Mouse (Mus musculus) mouse trophoblast stem cell (cell line): Measurements from ENCODE around the gene Shmt1.

ENCODE experiments used
- in situ Hi-C, 2 experiments: fragments of 300-500 bp; cut with MseI, MboI; formaldehyde crosslinking; loops; 2 replicates in 1 of 2; 3 replicates in 1 of 2; pipeline ENCODE4 v1.15.1; 2025

Gene Shmt1

GRCm38 (mm10) chr11:60796342-60796741, 15.2 kb downstream of the Shmt1 start:
- in situ Hi-C loops: no loop called here

DNA sequence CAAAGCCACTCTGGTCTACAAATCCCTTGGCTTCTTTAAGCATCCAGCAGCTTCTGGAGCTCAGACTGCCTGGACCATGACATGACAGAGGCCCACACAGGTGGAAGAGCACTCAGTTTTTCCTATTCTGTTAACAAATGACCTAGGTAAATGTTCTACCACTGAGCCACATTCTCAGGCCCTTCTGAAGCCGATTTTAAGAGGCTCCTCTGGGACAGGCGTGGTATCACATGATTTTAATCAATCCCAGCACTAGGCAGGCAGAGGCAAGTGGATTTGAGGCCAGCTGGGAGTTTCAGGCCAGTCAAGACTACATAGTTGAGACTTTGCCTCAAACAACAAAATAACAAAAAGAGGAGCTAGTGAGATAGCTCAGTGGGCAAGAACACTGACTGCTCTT, 21.0 kb downstream of the Shmt1 start:
- in situ Hi-C loops: no loop called here

GRCm38 (mm10) chr11:60787595-60787994, 23.9 kb downstream of the Shmt1 start:
- in situ Hi-C loops: no loop called here

- in situ Hi-C loops: no loop called here
Measured at GRCm38 (mm10) chr11:60784179-60784922, 27.2 kb downstream of the Shmt1 start.

- in situ Hi-C loops: no loop called here
Measured at GRCm38 (mm10) chr11:60779673-60780189, 31.8 kb downstream of the Shmt1 start.

DNA sequence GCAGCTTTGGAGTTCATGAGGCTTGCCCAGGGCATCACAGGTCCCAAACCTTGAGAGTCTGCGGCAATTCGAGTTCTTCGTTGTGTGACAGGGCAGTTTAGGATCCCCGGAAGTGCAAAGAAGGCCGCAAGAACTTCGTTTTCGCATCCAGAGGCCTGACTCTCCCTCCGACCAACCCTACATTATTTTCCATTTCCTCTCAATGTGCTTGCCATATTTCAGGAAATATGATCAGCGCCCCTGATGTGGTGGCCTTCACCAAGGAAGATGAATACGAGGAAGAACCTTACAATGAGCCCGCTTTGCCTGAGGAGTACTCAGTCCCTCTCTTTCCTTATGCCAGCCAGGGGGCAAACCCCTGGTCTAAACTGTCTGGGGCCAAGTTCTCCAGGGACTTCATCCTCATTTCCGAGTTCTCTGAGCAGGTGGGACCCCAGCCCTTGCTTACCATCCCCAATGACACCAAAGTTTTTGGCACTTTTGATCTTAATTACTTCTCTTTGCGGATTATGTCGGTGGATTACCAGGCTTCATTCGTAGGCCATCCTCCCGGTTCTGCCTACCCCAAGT, 33.6 kb downstream of the Shmt1 start:
- in situ Hi-C loops: no loop called here

GRCm38 (mm10) chr11:60776829-60777740, 34.4 kb downstream of the Shmt1 start, which contains the start of the genes Top3a and Smcr8:
Gene Top3a (minus strand): TSS chr11:60777365.
Gene Smcr8 (plus strand): TSS chr11:60777524.
- in situ Hi-C loops: no loop called here

GRCm38 (mm10) chr11:60776107-60776828, 35.2 kb downstream of the Shmt1 start:
- in situ Hi-C loops: no loop called here

DNA sequence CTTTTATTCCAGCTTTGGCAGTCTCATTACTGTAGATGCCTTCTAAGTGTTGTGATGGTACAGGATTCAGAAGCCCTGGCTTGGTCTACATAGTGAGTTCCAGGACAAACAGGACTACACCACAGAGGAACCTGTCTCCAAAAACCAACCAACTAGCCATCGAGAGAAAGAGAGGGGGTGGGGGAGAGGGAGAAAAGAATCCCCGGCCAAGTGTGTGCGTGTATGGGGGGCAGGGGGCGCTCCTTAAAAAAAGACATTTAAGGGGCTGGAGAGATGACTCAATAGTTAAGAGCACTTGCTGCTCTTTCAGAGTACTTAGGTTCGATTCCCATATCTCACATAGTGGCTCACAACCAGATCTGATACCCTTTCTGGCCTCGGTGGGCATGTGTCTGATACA, 35.9 kb downstream of the Shmt1 start:
- in situ Hi-C loops: no loop called here

DNA sequence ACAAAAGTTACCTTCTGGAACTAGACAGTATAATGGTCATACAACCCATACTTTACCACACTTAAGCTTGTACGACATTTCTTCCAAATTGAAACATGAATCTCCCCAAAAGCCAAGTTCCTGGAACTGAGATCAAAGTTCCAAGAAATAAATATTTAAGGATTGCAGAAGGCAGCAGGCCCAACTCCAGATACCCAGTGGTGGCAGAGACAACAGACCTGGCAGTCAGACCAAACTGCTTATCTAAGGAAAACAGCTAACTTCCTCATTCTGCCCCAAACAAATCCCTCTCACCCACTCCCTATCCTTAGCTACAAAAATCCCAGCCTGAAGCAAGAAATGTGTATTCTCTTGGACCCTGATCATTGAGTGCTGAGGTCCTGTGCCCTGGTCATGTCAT, 36.7 kb downstream of the Shmt1 start:
- in situ Hi-C loops: no loop called here

GRCm38 (mm10) chr11:60774158-60774689, 37.3 kb downstream of the Shmt1 start:
- in situ Hi-C loops: no loop called here

DNA sequence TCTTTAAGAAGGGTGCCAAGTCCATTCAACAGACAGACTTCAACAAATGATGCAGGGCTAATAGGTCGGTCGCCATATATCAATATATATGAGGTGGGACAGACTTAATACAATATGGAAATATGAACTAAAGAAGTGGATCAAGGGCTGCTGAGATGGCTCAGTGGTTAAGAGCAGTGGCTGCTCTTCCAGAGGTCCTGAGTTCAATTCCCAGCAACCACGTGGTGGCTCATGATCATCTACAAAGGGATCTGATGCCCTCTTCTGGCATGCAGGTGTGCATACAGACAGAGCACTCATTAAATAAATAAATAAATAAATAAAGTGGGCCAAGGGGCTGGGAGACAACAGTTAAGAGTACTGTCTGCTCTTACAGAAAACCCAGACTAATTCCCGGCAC, 39.4 kb downstream of the Shmt1 start:
- in situ Hi-C loops: no loop called here

DNA sequence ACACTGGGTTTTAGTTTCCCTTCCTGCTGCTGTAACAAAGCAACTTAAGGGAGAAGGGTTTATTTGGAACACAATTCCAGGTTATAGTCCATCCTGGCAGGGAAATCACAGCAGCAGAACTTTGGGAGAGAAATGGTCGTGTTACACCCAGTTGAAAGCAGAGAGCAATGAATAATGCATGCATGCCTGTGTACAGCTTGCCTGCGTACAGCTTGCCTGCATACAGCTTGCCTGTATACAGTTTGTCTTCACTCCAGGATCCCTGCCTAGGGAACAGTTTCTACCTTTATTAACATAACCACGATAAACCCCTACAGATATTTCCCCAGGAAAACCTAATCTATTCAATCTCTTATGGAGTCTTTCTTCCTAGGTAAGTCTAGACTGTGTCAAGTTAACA, 40.7 kb downstream of the Shmt1 start:
- in situ Hi-C loops: no loop called here

- in situ Hi-C loops: no loop called here
Measured at GRCm38 (mm10) chr11:60769322-60769721, 42.2 kb downstream of the Shmt1 start.

DNA sequence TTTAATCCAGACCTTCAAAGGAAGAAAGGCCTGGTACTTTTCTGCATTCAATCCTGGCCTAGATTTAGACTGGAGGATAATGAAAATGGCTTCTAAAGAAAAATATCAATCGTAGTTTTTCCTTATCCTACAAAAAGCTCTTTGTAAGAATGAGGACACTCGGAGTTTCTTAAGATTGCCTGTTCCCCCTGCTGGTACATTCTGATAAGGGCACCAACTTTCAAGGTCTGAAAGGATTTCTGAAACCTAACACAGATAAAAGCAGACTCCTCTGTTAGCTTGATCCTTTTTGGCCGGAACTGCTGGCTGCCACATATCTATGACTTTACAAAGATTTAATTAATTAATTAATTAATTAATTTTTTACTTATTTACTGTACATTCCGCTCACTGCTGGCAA, 44.5 kb downstream of the Shmt1 start:
- in situ Hi-C loops: no loop called here

- in situ Hi-C loops: no loop called here
Measured at GRCm38 (mm10) chr11:60761681-60762080, 49.8 kb downstream of the Shmt1 start.

DNA sequence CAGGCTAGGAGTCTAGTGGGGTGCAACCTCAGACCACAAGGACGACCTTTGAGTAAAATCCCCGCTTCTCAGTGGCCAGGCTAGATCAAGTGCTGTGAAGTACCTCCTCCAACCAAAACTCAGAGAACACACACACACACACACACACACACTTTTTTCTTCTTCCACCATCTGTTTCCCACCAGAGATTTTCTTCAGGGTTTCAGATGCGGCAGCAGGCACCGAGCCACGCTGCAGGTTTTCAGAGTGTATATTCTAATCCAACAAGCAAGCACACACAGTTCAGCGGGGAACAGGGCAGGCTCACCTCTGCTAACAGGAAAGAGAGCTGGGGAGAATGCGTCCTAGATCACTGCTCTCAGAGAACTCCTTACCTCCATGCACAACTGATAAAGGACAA, 55.9 kb downstream of the Shmt1 start:
- in situ Hi-C loops: no loop called here

DNA sequence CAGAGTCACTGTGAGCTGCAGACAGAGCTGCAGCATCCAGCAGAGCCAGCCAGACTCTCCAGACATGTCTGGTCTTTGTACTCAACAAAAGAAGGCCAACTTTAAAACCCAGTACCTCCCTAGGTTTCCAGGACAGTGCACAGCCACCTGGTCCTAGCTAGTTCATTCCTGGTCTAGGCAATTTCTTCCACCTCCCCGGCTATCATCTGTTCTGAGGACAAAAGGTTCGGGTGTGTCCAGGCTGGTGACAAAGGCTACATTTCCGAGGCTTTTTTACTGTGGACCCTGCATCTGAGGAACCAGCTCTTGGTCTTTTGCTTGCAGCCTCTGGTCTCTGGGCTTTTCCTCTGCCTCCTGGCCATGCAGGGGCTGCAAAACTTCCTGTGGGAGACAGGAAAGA, 71.2 kb downstream of the Shmt1 start:
- in situ Hi-C loops: no loop called here
